In the genomic region with DNA sequence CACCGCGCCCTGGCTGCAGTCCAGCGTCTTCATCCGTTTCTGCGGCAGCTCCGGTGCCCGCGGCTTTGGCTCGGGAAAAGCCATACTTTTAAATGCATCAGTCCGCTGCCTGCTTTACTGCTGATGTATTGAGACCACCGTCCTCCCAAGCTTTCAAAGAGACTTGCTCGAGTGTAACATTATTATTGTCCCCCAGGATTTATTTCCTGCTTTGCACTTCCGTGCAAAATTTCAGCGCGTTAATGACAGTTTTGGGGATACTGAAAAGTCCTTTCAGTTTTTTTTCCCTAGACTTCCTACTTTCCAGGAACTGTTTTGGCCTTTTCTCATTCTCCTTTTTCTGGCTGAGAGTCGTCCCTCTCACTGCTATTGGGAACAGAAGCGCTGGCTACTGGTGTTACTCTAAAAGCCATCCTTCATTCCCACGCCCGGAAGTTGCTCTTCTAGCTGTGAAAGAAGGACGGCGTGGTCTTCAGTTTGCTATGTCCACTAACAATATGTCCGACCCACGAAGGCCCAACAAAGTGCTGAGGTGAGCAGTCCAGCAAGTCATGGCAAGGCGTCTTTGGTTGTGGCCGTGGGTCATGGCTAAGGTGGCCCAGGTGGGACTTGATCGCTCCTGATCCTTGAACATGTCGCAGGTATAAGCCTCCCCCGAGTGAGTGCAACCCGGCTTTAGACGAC, we compare ENCODE assay signal across 8 mouse cellular contexts. TPM values are rescaled to one million over a fixed set of nuclear protein-coding genes. Genes with fewer than 3 reads are reported as not detected.
DNase-seq lines count a peak whose midpoint lies in the region; ATAC-seq and TF ChIP-seq lines count a peak whose summit lies in the region.

A gene (plus strand): TSS at position 209 of the 684 bp plus-strand sequence.

- peak; percentile 69 for DNase-seq in adrenal gland, postnatal 14 days
- peak; percentile 83 for DNase-seq in kidney, postnatal 0 days (ENCODE audit: low spot score)
- DNase-seq in thymus, postnatal 14 days: peak; percentile 57

- peak within 1 kb of the TSS; percentile 96 for H3K4me3 ChIP-seq in E14TG2a.4 (replicated peaks; ENCODE audit: low read length)
- H3K4me3 ChIP-seq in embryonic fibroblast, embryonic 13.5 days (ENCODE audit: insufficient read depth, low read length): peak within 1 kb of the TSS; percentile 67
- peak within 1 kb of the TSS; percentile 82 to 90 for H3K4me3 ChIP-seq in heart, embryonic 14.5 days (ENCODE audit: control insufficient read depth in 1 of 2, insufficient read depth in 1 of 2, low read depth in 1 of 2, low read length in 2 of 2)
- peak within 1 kb of the TSS; percentile 72 for H3K4me3 ChIP-seq in kidney, postnatal 0 days (replicated peaks; ENCODE audit: low read depth, low read length)
- H3K4me3 ChIP-seq in liver, embryonic 16.5 days (ENCODE audit: low read depth, low read length): peak within 1 kb of the TSS; percentile 89
- H3K4me3 ChIP-seq in neural tube, embryonic 12.5 days: peak within 1 kb of the TSS; percentile 76

- TF ChIP-seq CTCF in E14TG2a.4 (conservative IDR thresholded peaks at IDR 0.05; ENCODE audit: low read length): no peak
- no peak for TF ChIP-seq CTCF in embryonic fibroblast, embryonic 13.5 days (IDR thresholded peaks at IDR 0.05; ENCODE audit: borderline replicate concordance, insufficient read depth, low read length)
- no peak for TF ChIP-seq CTCF in kidney, postnatal 0 days (IDR thresholded peaks at IDR 0.05; ENCODE audit: low read depth)

- peak within 1 kb of the TSS; percentile 94 for H3K9ac ChIP-seq in heart, embryonic 14.5 days (ENCODE audit: low read length)
- peak within 1 kb of the TSS; percentile 87 for H3K9ac ChIP-seq in kidney, postnatal 0 days (ENCODE audit: low read depth, low read length)
- peak within 1 kb of the TSS; percentile 95 for H3K9ac ChIP-seq in liver, embryonic 16.5 days (ENCODE audit: low read depth, low read length)
- H3K9ac ChIP-seq in neural tube, embryonic 12.5 days: peak within 1 kb of the TSS; percentile 88

- TF ChIP-seq POLR2A in embryonic fibroblast, embryonic 13.5 days (IDR thresholded peaks at IDR 0.05; ENCODE audit: low read depth, low read length): peak; percentile 28

- H3K9me3 ChIP-seq in E14TG2a.4 (ENCODE audit: low read length): no peaks in the 10 kb centered on the region
- no peaks in the 10 kb centered on the region for H3K9me3 ChIP-seq in heart, embryonic 14.5 days (ENCODE audit: control insufficient read depth, low read length)
- no peaks in the 10 kb centered on the region for H3K9me3 ChIP-seq in kidney, postnatal 0 days (replicated peaks; ENCODE audit: low read length)
- no peaks in the 10 kb centered on the region for H3K9me3 ChIP-seq in liver, embryonic 16.5 days (replicated peaks; ENCODE audit: control insufficient read depth, low read length)
- no peaks in the 10 kb centered on the region for H3K9me3 ChIP-seq in neural tube, embryonic 12.5 days

- peak within 1 kb of the TSS; percentile 95 for H3K4me2 ChIP-seq in heart, embryonic 14.5 days (ENCODE audit: low read length)
- peak within 1 kb of the TSS; percentile 96 for H3K4me2 ChIP-seq in kidney, postnatal 0 days (ENCODE audit: low read length)
- H3K4me2 ChIP-seq in liver, embryonic 16.5 days (ENCODE audit: low read depth, low read length): peak within 1 kb of the TSS; percentile 92
- H3K4me2 ChIP-seq in neural tube, embryonic 12.5 days (replicated peaks): peak within 1 kb of the TSS; percentile 91

- H3K27me3 ChIP-seq in E14TG2a.4 (ENCODE audit: insufficient read depth, low read length): no peaks in the 10 kb centered on the region
- H3K27me3 ChIP-seq in heart, embryonic 14.5 days (ENCODE audit: control insufficient read depth, insufficient read depth, low read length): no peaks in the 10 kb centered on the region
- no peaks in the 10 kb centered on the region for H3K27me3 ChIP-seq in kidney, postnatal 0 days (ENCODE audit: insufficient read depth, low read length)
- no peaks in the 10 kb centered on the region for H3K27me3 ChIP-seq in liver, embryonic 16.5 days (ENCODE audit: control insufficient read depth, insufficient read depth, low read depth, low read length)
- H3K27me3 ChIP-seq in neural tube, embryonic 12.5 days (replicated peaks): no peaks in the 10 kb centered on the region

- H3K4me1 ChIP-seq in E14TG2a.4 (replicated peaks; ENCODE audit: low read depth, low read length): peaks cover 52% of the 10 kb centered on the region
- peaks cover 7% of the 10 kb centered on the region; the same call in 1 of the 2 replicates for H3K4me1 ChIP-seq in embryonic fibroblast, embryonic 13.5 days (ENCODE audit: control insufficient read depth, insufficient read depth, low read length)
- H3K4me1 ChIP-seq in heart, embryonic 14.5 days (ENCODE audit: control insufficient read depth in 2 of 2, insufficient read depth in 2 of 2, low read length in 2 of 2): peaks cover 16 to 32% of the 10 kb centered on the region in 2 experiments
- H3K4me1 ChIP-seq in kidney, postnatal 0 days (replicated peaks; ENCODE audit: insufficient read depth, low read length): no peaks in the 10 kb centered on the region; the same call in 1 of the 2 replicates
- H3K4me1 ChIP-seq in liver, embryonic 16.5 days (ENCODE audit: control insufficient read depth, low read depth, low read length): peaks cover 53% of the 10 kb centered on the region
- H3K4me1 ChIP-seq in neural tube, embryonic 12.5 days: peaks cover 32% of the 10 kb centered on the region

- H3K27ac ChIP-seq in embryonic fibroblast, embryonic 13.5 days (ENCODE audit: insufficient read depth, low read length): 0 out of 2 replicates have a peak within 1 kb of the TSS, but pooled peaks have one; percentile 44
- peak within 1 kb of the TSS; percentile 68 to 69 for H3K27ac ChIP-seq in heart, embryonic 14.5 days (replicated peaks in 1 of 2; ENCODE audit: control insufficient read depth in 1 of 2, insufficient read depth in 1 of 2, low read depth in 2 of 2, low read length in 2 of 2)
- H3K27ac ChIP-seq in kidney, postnatal 0 days: peak within 1 kb of the TSS; percentile 82
- peak within 1 kb of the TSS; percentile 85 for H3K27ac ChIP-seq in liver, embryonic 16.5 days (ENCODE audit: low read length)
- H3K27ac ChIP-seq in neural tube, embryonic 12.5 days: peak within 1 kb of the TSS; percentile 15; the same call in 1 of the 2 replicates

- peaks cover 50% of the 10 kb centered on the region for H3K36me3 ChIP-seq in E14TG2a.4 (ENCODE audit: insufficient read depth, low read length)
- H3K36me3 ChIP-seq in heart, embryonic 14.5 days (ENCODE audit: control insufficient read depth, insufficient read depth, low read length): peaks cover 37% of the 10 kb centered on the region
- peaks cover 12% of the 10 kb centered on the region for H3K36me3 ChIP-seq in kidney, postnatal 0 days (ENCODE audit: insufficient read depth, low read length)
- peaks cover 6% of the 10 kb centered on the region; the same call in 1 of the 2 replicates for H3K36me3 ChIP-seq in liver, embryonic 16.5 days (ENCODE audit: control insufficient read depth, insufficient read depth)
- H3K36me3 ChIP-seq in neural tube, embryonic 12.5 days: peaks cover 22% of the 10 kb centered on the region

- under 1% methylated on average over 30 of the region's 30 CpGs for WGBS in heart, embryonic 14.5 days
- WGBS in kidney, postnatal 0 days: under 1% methylated on average over 30 of the region's 30 CpGs
- 0% methylated on average over 30 of the region's 30 CpGs for WGBS in liver, embryonic 16.5 days (ENCODE audit: insufficient replicate concordance)
- WGBS in neural tube, embryonic 12.5 days: under 1% methylated on average over 30 of the region's 30 CpGs

- no peak for ATAC-seq in heart, embryonic 14.5 days (ENCODE audit: insufficient number of reproducible peaks, insufficient read depth, low FRiP score, low read depth)
- peak; percentile 5 for ATAC-seq in kidney, postnatal 0 days (replicated peaks; ENCODE audit: low FRiP score, low read depth)
- ATAC-seq in liver, embryonic 16.5 days (ENCODE audit: low read depth): no peak
- peak; percentile 15; the same call in 1 of the 2 replicates for ATAC-seq in neural tube, embryonic 12.5 days (ENCODE audit: low FRiP score, low read depth)

RNA-seq across cellular contexts. Expression of the gene that starts here (rescaled TPM):
- 68.3 and 70.3 TPM in 2 replicates for total RNA-seq in adrenal gland, postnatal 14 days (2021)
- 133 and 144 TPM in 2 replicates for polyA plus RNA-seq in embryonic fibroblast, embryonic 13.5 days (2011; ENCODE audit: insufficient read length, low read depth, missing spikeins)
- polyA plus RNA-seq in heart, embryonic 14.5 days (2014; fragmentation: Nextera tagmentation; extraction: Ambion mirVana): 125 and 136 TPM in 2 replicates
- polyA plus RNA-seq in kidney, postnatal 0 days (2015; fragmentation: Nextera tagmentation; extraction: Ambion mirVana): 152 and 156 TPM in 2 replicates
- 56.0 and 58.2 TPM in 2 replicates for polyA plus RNA-seq in liver, embryonic 16.5 days (2015; fragmentation: Nextera tagmentation; extraction: Ambion mirVana)
- 104 and 111 TPM in 2 replicates for polyA plus RNA-seq in neural tube, embryonic 12.5 days (2016; fragmentation: Nextera tagmentation; extraction: Ambion mirVana)

Comparison
In these comparisons a context has a peak if more than half of its experiments do, and no peak if none do; other contexts are left out.
1. H3K27ac ChIP-seq: peak in every context shown above with its lines; median percentile 85 in liver, embryonic 16.5 days; 82 in kidney, postnatal 0 days; 68 in heart, embryonic 14.5 days; 44 in embryonic fibroblast, embryonic 13.5 days; 15 in neural tube, embryonic 12.5 days.
2. ATAC-seq: peak in kidney, postnatal 0 days (single experiment) and neural tube, embryonic 12.5 days (single experiment); none in heart, embryonic 14.5 days (single experiment) and liver, embryonic 16.5 days (single experiment).
3. Peak in every context shown above with its lines, with median percentiles within 50 percentile points of each other: H3K4me3 ChIP-seq, DNase-seq, H3K4me2 ChIP-seq and H3K9ac ChIP-seq.